Mouse (Mus musculus) kidney, adult 9 months (tissue): ENCODE results near the gene Ntrk3.

Source experiments
- DNase-seq: peaks from one replicate; pipeline ENCODE4 v3.0.0; 2022

The Ntrk3 gene

DNA sequence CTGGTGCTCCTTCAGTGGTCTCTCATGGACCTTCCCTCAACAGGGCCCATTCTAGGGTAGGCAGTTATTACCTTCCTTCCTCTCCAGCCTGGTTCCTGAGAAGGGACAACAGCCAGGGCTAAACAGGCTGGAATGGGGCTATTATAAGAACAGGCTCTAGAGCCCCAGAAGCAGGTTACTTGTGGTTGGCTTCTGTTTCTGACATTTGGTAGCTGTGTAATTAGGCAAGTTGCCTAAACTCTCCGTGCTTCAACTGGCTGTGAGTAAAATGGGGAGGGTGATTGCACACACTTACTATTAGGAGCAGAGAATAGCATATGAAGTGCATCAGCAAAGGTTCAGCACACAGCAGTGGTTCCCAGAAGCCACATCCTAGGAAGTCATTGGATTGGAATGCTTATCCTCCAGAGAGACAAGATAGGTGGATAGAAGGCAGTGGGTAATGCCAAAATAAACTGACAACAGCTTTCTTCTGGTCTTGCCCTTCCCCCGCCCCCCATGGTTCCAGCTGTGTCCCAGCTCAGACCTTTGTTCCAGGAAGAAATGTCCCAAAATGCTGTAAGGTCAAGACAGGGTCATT is 230.7 kb downstream of the Ntrk3 start:
- no peak for DNase-seq

DNA sequence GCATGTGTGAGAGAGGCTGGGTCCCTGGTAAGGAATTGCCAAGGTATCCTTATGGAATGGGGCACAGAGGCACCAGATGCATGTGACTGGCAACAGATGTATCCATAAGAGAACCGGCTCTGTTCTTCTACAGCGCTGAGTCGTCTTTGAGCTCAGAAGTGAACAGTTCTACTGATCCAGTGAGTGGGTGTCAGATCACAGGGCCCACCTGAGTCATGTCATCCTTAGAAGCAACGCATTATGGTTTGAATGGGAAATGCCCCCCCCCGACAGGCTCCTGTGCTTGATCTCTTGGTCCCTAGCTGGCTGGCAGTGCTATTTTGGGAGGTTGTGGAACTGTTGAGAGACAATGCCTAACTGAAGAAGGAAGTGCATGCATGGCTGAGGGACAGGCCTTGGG is 236.9 kb downstream of the Ntrk3 start:
- no peak for DNase-seq

DNA sequence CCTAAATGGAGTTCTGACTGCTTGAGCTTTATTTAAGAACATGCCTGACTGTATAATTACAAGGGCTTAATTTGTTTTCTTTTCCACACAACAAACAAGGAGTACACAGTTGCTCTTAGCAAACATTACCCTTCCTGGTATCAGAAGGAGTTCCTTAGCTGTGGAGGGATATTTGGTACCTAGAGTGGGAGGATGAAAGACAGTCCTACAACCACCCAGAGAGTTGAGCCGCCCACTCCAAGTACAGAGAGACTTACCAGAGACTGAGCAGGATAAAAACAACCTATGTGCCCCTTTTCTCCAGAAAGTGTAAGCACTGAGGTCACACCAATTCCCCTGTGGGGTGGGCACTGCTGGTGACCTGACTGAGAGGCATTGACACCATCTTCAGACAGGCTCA is 237.8 kb downstream of the Ntrk3 start:
- DNase-seq, result no peak

DNA sequence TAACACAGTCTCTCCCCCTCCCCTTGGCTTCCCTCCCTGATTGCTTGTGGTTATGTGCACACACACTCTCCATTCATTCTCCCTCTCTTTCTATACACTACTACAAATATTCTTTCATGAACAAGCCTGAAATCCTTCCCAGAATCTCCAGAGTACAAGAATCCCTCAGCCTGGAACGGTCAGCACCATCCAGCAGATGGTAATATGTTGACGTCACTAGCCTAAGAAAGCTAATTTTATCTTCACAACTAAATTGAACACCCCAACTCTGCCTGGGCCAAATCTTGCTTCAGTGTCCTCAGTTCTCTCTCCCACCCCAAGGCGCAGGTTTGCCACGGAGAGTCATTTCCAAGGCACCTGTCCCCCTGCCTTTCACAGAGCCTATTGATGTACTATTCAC is 239.5 kb downstream of the Ntrk3 start:
- DNase-seq, result no peak

DNA sequence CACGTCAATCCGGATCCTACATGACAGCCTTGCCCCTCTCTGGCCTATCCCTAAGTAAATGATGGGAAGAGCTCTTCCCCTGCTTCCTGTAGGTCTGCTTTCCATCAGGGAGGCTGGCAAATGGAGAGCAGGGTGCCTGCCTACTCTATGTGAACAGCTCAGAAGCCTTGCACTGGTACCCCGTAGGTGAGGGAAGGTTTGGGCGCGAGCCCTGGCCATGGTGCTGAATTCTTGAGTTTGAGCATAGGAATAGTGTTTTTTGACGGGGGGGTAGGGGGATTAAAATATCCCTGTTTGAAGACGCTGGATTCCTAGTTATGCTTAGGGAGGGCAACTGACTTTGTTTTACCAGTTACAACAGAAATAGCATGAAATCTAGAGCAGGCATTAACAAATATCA is 240.0 kb downstream of the Ntrk3 start:
- DNase-seq, result no peak

DNA sequence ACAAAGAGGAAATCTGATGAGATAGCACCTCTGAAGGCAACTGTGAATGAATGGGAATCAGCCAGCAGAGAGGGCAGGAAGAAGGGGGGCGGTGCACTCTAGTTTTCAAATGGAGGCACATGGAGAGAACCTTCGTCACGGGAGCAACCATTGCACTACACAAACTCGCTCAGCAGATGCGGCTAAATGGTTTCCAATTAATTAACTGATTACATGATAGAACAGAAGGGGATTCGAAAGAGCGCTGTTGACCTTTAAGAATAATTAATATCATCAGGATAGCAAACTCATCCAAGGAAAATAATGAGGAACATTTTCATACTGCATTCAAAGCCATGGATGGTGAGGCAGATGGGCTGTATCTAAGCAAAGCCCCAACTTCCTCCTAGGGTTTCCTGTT is 244.2 kb downstream of the Ntrk3 start:
- no peak for DNase-seq

DNA sequence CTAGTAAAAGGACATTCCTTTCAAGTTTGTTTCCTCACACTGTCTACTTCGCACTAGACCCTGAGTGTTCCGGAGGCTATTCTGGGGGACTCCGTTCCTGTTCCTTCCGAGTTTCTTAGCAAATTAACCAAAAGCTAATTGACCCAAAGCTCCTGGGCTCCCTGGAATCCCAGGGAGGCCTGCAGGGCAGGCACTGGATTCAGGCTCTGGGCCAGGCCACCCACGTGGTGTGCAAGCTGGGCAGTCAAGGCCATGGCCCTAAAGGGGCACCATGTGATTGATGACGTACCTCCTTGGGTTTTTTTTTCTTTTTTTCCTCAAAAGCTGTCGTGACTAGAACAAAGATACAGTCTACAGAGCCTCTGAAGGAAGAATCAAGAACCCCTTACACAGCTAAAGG is 246.6 kb downstream of the Ntrk3 start:
- DNase-seq, result peak; percentile 22

DNA sequence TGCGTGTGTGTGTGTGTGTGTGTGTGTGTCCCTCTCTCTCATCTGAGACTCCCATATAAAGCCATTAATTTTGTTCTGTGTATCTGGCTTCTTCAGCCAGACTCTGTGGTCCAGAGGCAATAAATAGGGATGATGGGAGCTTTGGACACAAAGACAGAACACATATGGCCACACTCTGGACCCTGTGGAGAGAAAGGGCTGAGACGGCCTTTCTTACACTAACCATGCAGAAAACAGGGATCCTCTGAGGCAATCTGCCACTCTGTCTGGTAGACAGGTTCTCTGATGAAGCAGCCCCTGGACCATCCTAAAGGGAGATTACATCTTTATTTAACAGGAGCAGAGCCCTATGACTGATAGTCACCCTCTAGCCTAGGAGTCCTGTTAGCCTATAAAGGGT is 253.5 kb downstream of the Ntrk3 start:
- no peak for DNase-seq

DNA sequence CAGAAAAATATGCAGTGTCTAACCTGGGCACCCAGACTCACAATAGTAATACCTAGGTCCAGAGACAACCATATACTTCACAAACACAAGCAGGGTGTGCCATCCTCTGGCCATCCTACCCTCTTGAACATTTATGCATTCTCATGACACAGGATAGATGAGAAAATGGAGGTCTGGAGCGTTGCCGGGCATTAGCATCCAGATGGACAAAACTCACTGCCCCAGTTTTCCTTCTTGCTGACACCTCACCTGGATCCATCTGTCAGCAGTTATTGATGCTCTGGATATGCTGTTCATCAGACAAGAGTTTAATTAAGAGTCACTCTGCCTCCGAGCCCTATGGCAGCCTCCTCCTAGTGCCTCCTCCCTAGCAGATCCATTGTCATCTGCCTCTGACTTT is 254.1 kb downstream of the Ntrk3 start:
- no peak for DNase-seq

DNA sequence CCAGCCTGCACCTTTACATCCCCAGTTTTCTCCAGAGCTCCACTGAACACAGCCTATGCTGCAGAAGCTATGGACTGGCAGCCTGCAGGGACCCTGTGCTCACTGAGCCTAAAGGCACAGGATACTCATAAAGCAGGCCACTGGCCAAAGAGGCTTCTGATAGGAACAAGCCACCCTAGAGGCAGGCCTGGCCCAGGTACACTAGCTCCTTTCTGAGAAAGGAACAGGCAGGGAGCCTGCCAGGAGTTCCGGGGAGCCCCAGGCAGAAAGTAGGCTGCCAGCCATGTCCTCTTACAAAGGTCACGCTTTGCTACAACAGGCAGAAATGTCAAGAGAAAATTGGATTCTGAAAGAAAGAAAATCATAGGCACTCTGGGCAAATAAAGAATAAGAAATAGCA is 254.8 kb downstream of the Ntrk3 start:
- peak; percentile 28 for DNase-seq

DNA sequence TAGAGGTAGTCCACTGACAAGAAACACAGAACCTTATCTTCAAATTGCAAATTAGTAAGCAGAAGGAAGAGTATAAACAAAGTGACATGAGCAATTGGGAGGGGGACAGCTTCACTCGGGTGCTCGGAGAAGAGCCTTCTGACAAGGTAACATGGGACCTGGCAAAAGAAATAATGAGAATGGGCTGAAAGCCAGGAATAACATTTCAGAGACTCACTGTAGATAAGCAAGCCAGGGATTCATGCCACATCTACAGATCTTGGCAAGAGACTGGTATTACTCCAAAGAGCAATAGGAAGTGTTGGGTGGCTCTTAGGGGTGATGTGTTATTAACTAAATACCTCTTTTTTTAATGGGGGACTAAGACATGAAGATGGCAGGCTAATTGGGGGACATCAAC is 258.9 kb downstream of the Ntrk3 start:
- no peak for DNase-seq

DNA sequence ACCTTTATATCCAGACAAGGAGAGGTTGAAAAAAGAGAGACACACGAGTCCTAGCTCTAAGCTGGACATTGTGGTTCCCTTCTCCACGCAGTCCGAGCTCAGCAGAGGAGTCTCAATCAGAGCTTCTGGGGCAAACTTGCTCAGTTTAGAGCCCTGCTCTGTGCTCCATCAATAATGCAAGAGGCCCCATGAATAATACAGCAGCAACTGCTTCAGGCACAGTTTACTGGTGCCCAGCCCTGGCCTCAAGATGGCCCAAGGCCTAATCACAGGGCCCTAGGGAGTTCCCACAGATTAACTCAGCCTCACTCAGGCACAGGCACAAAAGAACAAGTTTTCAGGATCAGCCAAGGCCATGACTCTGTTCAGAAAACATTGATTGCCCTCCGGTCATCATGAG is 266.1 kb downstream of the Ntrk3 start:
- DNase-seq, result no peak

DNA sequence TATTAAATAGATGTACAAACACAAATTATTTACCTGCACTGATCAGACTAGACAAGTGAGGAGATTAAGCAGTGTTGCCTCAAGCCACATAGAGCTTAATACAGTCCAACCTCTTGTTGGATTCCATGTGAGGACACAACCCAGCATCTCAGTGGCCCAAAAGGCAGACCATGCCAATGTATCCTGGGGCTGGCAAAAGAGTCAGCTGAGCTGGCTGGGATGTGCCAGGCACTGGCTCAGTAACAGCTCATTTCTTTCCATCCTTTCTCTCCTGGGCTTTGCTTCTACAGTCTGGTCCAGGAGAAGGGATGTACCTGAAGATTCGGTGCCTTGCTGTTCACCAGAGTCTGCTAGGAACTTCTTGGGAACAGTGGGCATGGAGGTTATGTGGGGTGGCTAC is 266.5 kb downstream of the Ntrk3 start:
- DNase-seq, result no peak

DNA sequence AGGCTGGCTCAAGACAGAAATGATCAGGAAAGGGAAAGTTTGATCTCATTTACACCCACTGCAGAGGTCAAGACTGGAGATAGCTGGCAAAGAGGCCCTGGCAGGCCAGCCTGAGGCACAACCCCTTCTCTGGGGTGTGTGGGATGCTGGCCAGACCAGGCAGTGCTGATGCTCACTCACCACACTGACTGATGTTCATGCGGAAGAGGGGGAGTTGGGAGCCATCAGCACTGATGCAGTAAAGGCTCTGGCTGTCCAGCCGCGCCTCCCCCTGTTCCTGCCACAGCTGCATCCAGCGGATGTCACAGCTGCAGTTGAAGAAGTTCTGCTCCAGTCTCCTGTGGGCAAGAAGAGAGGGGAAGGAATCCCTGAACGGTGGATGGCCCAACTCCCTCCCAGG is 275.2 kb downstream of the Ntrk3 start:
- DNase-seq, result no peak

DNA sequence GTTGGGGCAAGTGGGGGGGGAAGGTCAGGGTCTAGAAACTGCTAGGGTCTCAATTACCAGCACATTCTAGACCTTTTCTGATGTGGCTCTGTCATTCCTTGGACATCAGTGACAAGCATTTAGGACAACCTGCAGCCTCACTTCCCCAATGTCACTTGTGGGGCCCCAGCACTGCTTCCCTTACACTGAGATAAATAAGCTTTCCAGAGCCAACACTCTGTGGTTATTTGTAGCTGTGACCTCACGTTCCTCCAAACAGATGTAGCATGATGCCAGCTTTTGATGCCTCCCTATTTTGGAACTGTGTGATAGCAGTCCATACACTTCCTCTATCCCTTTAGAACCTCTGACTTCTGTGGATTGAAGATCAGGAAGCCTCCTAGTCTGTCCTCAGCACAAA is 278.8 kb downstream of the Ntrk3 start:
- DNase-seq, result no peak

DNA sequence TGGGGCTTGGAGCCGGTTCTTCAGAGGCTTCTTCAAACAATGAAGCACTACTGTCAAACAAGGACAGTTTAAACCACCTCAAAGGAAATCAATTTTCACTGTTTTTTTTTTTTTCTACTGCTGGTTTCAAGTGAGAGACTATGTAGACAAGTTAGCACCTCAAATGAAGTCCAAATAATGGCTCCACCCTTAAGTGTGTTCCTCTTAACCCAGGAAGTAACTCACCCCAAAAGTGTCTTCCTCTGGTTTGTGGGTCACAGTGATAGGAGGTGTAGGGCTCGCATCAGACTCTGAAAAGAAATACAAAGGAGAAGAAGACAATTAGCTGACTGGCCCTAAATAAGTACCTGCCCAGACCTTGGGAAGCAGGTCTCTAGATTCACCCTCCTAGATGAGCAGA is 286.1 kb downstream of the Ntrk3 start:
- no peak for DNase-seq

DNA sequence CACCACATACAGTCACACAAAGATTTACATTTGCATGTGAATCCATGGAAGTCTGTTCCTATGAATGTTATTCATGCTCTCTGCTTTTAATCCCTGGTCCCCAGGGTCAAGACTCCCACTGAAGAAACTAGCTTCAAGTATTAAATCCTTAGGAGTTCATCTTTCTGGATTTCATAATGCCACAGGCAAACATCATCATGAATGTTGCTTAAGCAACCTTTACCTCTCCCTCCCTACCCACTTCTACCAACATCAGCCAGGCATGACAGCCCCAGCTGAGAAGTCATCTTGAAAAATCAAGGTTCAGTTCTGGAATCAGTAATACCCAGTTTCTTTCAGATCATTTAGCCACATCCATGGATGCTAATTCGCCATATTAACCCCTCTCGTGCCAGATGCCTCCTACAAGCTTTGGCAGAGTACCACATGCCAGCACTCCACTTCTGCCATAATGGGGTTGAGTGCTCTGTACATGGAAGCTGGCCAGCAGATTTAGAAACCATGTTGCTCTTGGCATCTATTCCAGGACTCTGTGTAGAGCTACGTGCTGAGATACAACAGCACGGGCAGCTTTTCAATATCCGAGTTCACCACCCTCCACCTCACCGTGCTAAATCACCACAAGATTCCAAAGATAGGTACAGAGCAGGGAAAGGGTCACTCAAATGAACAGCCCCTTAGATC is 287.8 kb downstream of the Ntrk3 start:
- peak; percentile 4 for DNase-seq

DNA sequence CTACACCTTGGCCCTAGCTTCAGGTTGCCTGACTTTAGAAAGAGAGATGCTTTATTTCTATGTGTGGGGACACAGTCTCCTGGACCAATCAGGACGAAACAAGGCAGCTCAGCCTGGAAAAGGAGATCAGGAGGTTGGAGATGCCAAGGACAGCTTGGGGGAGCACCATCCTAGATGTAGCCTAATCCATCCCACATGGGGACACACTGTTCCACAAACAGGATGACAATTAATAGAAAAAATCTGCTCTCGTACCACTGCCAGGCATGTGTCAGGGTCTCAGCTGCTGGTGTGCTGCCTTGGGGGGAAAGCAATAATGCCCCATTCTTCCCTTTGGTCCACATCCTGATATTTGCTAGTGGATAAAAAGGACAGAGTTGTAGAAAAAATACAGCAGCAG is 289.0 kb downstream of the Ntrk3 start:
- no peak for DNase-seq

DNA sequence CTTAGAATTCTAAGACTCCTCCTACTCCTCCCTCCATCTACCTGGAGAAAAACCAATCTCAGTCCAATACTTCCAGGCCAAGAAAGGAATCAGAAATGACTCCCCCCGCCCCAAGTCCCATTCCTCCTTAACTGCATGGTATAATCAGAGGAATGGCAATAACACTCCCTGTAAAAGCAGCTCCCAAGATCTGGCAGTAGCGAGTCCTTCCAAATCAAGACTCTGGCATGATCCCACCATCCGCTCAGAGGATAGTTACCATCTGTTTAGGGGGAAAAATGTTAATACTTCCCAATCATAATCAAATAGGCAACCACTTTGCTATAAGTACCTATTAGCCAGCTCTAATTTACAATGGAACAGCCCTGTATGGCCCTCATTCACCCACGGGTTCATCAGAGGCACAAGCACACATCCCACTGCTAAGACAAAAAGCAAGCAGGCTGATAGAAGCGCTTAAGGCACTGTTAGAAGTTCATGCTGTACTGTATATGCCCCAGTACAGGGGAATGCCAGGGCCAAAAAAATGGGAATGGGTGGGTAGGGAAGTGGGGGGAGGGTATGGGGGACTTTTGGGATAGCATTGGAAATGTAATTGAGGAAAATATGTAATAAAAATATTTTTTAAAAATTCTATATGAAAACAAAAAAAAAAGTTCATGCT is 294.3 kb downstream of the Ntrk3 start:
- no peak for DNase-seq

DNA sequence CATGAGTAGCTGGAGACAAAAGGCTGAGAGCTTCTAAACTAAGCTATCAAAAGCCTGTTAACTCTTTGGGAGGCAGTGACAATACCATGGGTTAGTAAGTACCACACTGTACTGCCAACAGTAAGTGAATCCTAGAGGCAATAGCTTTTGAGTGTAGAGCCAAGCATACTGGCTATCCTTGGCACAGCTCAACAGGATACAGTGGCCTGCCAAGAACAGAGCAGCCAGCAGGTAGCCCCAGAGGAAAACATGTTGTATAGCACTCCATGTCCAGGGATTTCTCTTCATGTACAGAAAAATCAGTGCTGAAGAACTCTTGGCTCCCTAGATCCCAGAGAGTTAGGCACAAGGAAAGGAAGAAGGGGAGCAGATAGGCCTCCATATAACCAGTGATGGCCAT is 296.1 kb downstream of the Ntrk3 start:
- DNase-seq, result no peak

DNA sequence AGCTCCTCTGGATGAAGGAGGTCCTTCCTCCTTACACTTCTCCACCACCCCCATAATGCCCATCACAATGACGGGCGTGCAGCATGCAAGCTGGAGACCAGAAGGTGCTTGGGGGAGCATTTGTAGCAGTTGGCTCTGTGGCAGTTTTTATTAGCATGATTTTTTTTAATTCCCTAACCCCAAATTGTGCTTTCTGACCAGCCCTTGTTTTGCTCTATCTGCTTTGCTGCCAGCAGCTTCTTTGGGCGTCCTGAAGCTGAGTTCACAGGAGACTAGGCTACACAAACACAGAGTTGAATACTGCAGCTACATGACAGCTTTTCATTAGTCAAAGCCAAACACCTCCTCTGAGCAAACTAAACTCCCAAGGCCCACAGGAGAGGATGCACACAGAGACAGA is 296.9 kb downstream of the Ntrk3 start:
- DNase-seq, result no peak

DNA sequence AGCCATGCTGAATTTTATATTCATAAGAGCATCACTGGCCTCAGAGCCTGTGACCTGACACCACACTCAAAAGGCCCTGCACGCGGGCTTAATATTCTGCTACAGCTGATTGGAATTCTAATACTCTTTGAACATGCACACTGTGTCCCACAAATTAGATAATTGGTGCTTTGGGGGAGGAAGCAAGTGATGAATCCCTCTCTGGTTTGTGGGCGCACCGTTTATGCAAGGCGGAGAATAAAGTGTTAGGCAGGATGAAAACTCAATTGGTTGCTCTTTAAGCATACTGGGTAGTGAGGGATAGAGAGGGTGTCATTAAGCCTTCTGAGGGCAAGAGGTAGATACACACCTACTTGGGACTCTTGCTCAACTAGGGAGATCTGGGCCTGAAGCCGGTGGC is 297.3 kb downstream of the Ntrk3 start:
- no peak for DNase-seq

DNA sequence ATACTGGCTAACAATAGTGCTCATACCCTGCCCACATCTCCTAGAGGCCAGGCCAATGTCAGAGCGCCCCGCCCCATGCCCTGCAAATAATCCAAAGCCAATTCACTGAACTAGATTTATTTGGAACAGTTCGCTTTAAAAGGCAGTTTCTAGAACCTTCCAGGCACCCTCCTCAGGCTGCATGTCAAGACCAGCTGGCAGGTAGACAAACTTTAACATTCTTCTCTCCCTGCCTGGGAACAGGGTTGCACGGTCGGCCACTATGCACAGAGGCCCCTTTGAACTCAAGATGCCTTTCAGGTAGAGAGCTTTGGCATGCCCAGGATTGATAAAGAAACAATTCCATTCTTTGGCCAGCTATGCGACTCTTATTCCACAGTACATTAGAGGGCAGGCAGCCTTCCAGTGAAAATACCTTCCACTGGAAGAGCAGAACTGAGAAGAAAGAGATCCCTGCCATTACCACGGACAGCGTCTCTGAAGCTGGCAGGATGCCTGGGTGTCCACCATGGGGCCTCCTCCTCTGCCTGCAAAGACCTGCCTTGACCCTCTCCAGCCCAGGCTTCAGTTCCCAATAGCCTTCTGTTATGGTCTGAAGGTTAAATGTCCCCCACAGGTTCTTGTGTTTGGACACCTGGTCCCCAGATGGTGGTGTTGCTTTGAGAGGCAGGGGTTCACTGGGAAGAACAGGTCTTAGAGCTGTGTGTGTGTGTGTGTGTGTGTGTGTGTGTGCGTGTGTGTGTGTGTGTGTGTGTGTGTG is 298.3 kb downstream of the Ntrk3 start:
- no peak for DNase-seq

DNA sequence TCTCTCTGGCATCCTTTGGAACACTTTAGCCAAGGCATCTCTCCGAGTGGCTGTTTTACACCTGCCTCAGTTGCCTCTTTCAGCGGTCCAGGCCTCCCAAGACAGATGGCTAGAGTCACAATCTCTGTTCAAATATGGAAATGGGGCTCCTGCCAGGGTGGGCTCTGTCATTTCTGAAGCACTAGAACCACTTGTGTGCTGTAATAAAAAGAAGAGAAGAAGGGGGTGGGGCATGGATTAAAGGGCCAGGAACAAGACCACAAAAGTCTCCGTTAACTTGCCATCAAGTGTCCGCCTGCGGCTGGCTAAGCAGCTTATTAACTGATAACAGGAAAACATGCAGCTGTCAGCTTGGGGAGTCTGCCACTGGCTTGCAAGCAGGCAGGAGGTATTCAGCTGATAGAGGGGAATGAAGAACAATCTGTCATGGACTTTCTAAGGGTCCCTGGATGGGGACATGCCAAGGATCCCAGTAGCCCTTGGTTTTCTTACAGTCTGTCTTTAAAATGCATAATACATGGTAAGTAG is 304.1 kb downstream of the Ntrk3 start:
- DNase-seq, result no peak
